ENCODE assay signal across 8 mouse cellular contexts in genomic region chr15:97785731-97786411, GRCm38 (mm10). TPM values are rescaled to one million over a fixed set of nuclear protein-coding genes. Genes with fewer than 3 reads are reported as not detected.
DNase-seq lines count a peak whose midpoint lies in the region; TF ChIP-seq lines count a peak whose summit lies in the region.

No protein-coding gene starts in this region.

- H3K27ac ChIP-seq in gastrocnemius, adult 2 months = peak overlapping the region; percentile 93

- TF ChIP-seq CTCF in gastrocnemius, adult 2 months (IDR thresholded peaks at IDR 0.05) = no peak

- intact Hi-C loops in gastrocnemius, adult 2 months (cut with DNase I) = no loop called here

- no peak overlapping the region for H3K4me3 ChIP-seq in gastrocnemius, adult 2 months

- peak; percentile 63 for DNase-seq in gastrocnemius, adult 2 months
- no peak for DNase-seq in gastrocnemius, adult 8-10 months (ENCODE audit: low spot score in 2 of 2)
- peak; percentile 73 for DNase-seq in 3T3-L1 (ENCODE audit: low read depth, low spot score)
- peak; percentile 80 for DNase-seq in c-Kit-positive CD71-positive TER-119-positive erythroid progenitor cells, embryonic 14.5 days (ENCODE audit: low spot score)
- peak; percentile 52 for DNase-seq in kidney, postnatal 10 days
- DNase-seq in spleen, postnatal 14 days (ENCODE audit: low spot score in 2 of 2) = peak; percentile 28 to 50
- DNase-seq in right cerebral cortex, postnatal 25 days = no peak
- DNase-seq in B cell, adult 2 months = no peak

RNA-seq across cellular contexts. Expression of gene Slc48a1, which starts 7.6 kb away (rescaled TPM):
- 10 to 100 TPM; 44.5 to 47.1 TPM for total RNA-seq in gastrocnemius, adult 2 months (2021)
- total RNA-seq in gastrocnemius, adult 8-10 months (2022) = 10 to 100 TPM; 40.0 to 52.7 (median 47.3) TPM

RNA-seq across cellular contexts. Expression of gene Rapgef3, which starts 18.1 kb away (rescaled TPM):
- total RNA-seq in gastrocnemius, adult 2 months (2021) = 10 to 100 TPM in 1 of 2 experiments, 1 to 10 TPM in 1; 9.8 to 13.6 TPM
- total RNA-seq in gastrocnemius, adult 8-10 months (2022) = 1 to 10 TPM; 5.1 to 6.3 (median 5.5) TPM

RNA-seq across cellular contexts. Expression of gene Endou, which starts 54.7 kb away (rescaled TPM):
- under 1 TPM; 0.13 to 0.22 TPM for total RNA-seq in gastrocnemius, adult 2 months (2021)
- total RNA-seq in gastrocnemius, adult 8-10 months (2022) = under 1 TPM; 0.19 to 0.49 (median 0.31) TPM

RNA-seq across cellular contexts. Expression of gene Hdac7, which starts 58.4 kb away (rescaled TPM):
- total RNA-seq in gastrocnemius, adult 2 months (2021) = 10 to 100 TPM; 10.2 to 11.6 TPM
- 1 to 10 TPM; 5.8 to 9.6 (median 9.3) TPM for total RNA-seq in gastrocnemius, adult 8-10 months (2022)

Comparison
In these comparisons a context has a peak if more than half of its experiments do, and no peak if none do; other contexts are left out.
1. DNase-seq: peak in gastrocnemius, adult 2 months (single experiment), 3T3-L1 (single experiment), c-Kit-positive CD71-positive TER-119-positive erythroid progenitor cells, embryonic 14.5 days (single experiment), kidney, postnatal 10 days (single experiment) and spleen, postnatal 14 days (2 of 2); none in gastrocnemius, adult 8-10 months (0 of 2), right cerebral cortex, postnatal 25 days (single experiment) and B cell, adult 2 months (0 of 2).